9 mouse cellular contexts compared by ENCODE assay signal in genomic region chr19:11811688-11812365, GRCm38 (mm10). TPM values are rescaled to one million over a fixed set of nuclear protein-coding genes. Genes with fewer than 3 reads are reported as not detected.
DNase-seq lines count a peak whose midpoint lies in the region; ATAC-seq and TF ChIP-seq lines count a peak whose summit lies in the region.
"Had no signal": no experiment of that assay in that cellular context is flagged by ENCODE, and none has a peak within 500 bp of the region (broad histone marks: within the 10 kb centered on the region; RNA-seq: fewer than 3 reads in every experiment).

No protein-coding gene starts in this region.

- DNase-seq in R1 (ENCODE audit: low read depth, low spot score), result peak; percentile 78
- DNase-seq in embryo, embryonic 10 days (ENCODE audit: low spot score), result peak; percentile 72
- DNase-seq in liver, postnatal 0 days, result no peak
- DNase-seq in layer of hippocampus, postnatal 36 days, result no peak
- no peak for DNase-seq in left cerebral cortex, postnatal 14 days (ENCODE audit: low spot score in 2 of 2)
- DNase-seq in lung, postnatal 25 days (ENCODE audit: low spot score), result no peak
- no peak for DNase-seq in gastrocnemius, postnatal 36 days
- DNase-seq: layer of hippocampus, adult 9-11 months had no signal

- no peaks in the 10 kb centered on the region for H3K9me3 ChIP-seq in hindbrain, embryonic 16.5 days (ENCODE audit: control insufficient read depth, low read length)
- H3K9me3 ChIP-seq in liver, postnatal 0 days (ENCODE audit: low read length), result no peaks in the 10 kb centered on the region

- H3K27ac ChIP-seq in hindbrain, embryonic 16.5 days (ENCODE audit: low read depth, low read length), result no peak overlapping the region; the same call in 1 of the 2 replicates
- H3K27ac ChIP-seq in liver, postnatal 0 days (ENCODE audit: low read depth), result no peak overlapping the region

- H3K27me3 ChIP-seq in hindbrain, embryonic 16.5 days (replicated peaks; ENCODE audit: control insufficient read depth, insufficient read depth, low read length), result no peaks in the 10 kb centered on the region
- H3K27me3 ChIP-seq in liver, postnatal 0 days (ENCODE audit: insufficient read depth, low read length), result 0 out of 2 replicates have a peak, but pooled peaks cover 4% of the 10 kb centered on the region

- H3K36me3 ChIP-seq in hindbrain, embryonic 16.5 days (ENCODE audit: control insufficient read depth, insufficient read depth, low read length), result no peaks in the 10 kb centered on the region
- no peaks in the 10 kb centered on the region for H3K36me3 ChIP-seq in liver, postnatal 0 days (replicated peaks; ENCODE audit: insufficient read depth, low read length)

- H3K4me3 ChIP-seq in hindbrain, embryonic 16.5 days (ENCODE audit: low read length), result no peak overlapping the region
- H3K4me3 ChIP-seq in liver, postnatal 0 days (ENCODE audit: low read depth, low read length), result no peak overlapping the region

- no peak overlapping the region for H3K4me2 ChIP-seq in hindbrain, embryonic 16.5 days (ENCODE audit: low read length)
- no peak overlapping the region for H3K4me2 ChIP-seq in liver, postnatal 0 days (ENCODE audit: low read depth, low read length)

- intact Hi-C loops in left cerebral cortex, postnatal 14 days (cut with DNase I), result no loop called here
- intact Hi-C loops in gastrocnemius, postnatal 36 days (cut with DNase I), result no loop called here

- WGBS in hindbrain, embryonic 16.5 days, result 42% methylated on average over 5 of the region's 5 CpGs
- 37% methylated on average over 5 of the region's 5 CpGs for WGBS in liver, postnatal 0 days (ENCODE audit: insufficient replicate concordance)

- ATAC-seq in hindbrain, embryonic 16.5 days, result peak; percentile 95
- ATAC-seq in liver, postnatal 0 days, result peak; percentile 36; the same call in 1 of the 2 replicates

- TF ChIP-seq EP300 in liver, postnatal 0 days (IDR thresholded peaks at IDR 0.05; ENCODE audit: low read depth), result no peak

- no peak for TF ChIP-seq CTCF in liver, postnatal 0 days (IDR thresholded peaks at IDR 0.05; ENCODE audit: low read depth)

- peaks cover 7% of the 10 kb centered on the region for H3K4me1 ChIP-seq in hindbrain, embryonic 16.5 days (ENCODE audit: control insufficient read depth, insufficient read depth, low read depth, low read length)
- peaks cover 7% of the 10 kb centered on the region for H3K4me1 ChIP-seq in liver, postnatal 0 days (ENCODE audit: insufficient read depth)

- no peak overlapping the region for H3K9ac ChIP-seq in hindbrain, embryonic 16.5 days (ENCODE audit: low read depth, low read length)
- H3K9ac ChIP-seq in liver, postnatal 0 days (replicated peaks), result no peak overlapping the region

RNA-seq across cellular contexts. Expression of gene Stx3, which starts 7.4 kb away (rescaled TPM):
- polyA plus RNA-seq in hindbrain, embryonic 16.5 days (2015; fragmentation: Nextera tagmentation; extraction: Ambion mirVana), result 20.1 and 21.1 TPM in 2 replicates
- polyA plus RNA-seq in liver, postnatal 0 days (2015; fragmentation: Nextera tagmentation; extraction: Ambion mirVana), result 3.2 and 3.7 TPM in 2 replicates
- total RNA-seq in layer of hippocampus, postnatal 36 days (2021), result 10 to 100 TPM; 28.2 to 36.3 TPM
- total RNA-seq in left cerebral cortex, postnatal 14 days (2021), result 10 to 100 TPM; 18.0 to 20.0 TPM
- total RNA-seq in gastrocnemius, postnatal 36 days (2021), result 1 to 10 TPM; 1.4 to 2.7 TPM

RNA-seq across cellular contexts. Expression of gene Olfr1417, which starts 27.2 kb away (rescaled TPM):
- 0.11 and 0.33 TPM in 2 replicates for polyA plus RNA-seq in hindbrain, embryonic 16.5 days (2015; fragmentation: Nextera tagmentation; extraction: Ambion mirVana)
- polyA plus RNA-seq in liver, postnatal 0 days (2015; fragmentation: Nextera tagmentation; extraction: Ambion mirVana), result not detected in 2 replicates
- not detected for total RNA-seq in layer of hippocampus, postnatal 36 days (2021)
- not detected for total RNA-seq in left cerebral cortex, postnatal 14 days (2021)
- not detected for total RNA-seq in gastrocnemius, postnatal 36 days (2021)

RNA-seq across cellular contexts. Expression of gene Mrpl16, which starts 41.6 kb away (rescaled TPM):
- polyA plus RNA-seq in hindbrain, embryonic 16.5 days (2015; fragmentation: Nextera tagmentation; extraction: Ambion mirVana), result 46.2 and 49.1 TPM in 2 replicates
- polyA plus RNA-seq in liver, postnatal 0 days (2015; fragmentation: Nextera tagmentation; extraction: Ambion mirVana), result 35.7 and 38.2 TPM in 2 replicates
- total RNA-seq in layer of hippocampus, postnatal 36 days (2021), result 10 to 100 TPM; 33.4 to 34.5 TPM
- total RNA-seq in left cerebral cortex, postnatal 14 days (2021), result 10 to 100 TPM; 40.1 to 43.7 TPM
- total RNA-seq in gastrocnemius, postnatal 36 days (2021), result 10 to 100 TPM; 53.3 to 55.3 TPM

RNA-seq across cellular contexts. Expression of gene Olfr1418, which starts 49.0 kb away (rescaled TPM):
- polyA plus RNA-seq in hindbrain, embryonic 16.5 days (2015; fragmentation: Nextera tagmentation; extraction: Ambion mirVana), result not detected in 2 replicates
- not detected in 2 replicates for polyA plus RNA-seq in liver, postnatal 0 days (2015; fragmentation: Nextera tagmentation; extraction: Ambion mirVana)
- not detected for total RNA-seq in layer of hippocampus, postnatal 36 days (2021)
- not detected for total RNA-seq in left cerebral cortex, postnatal 14 days (2021)
- total RNA-seq in gastrocnemius, postnatal 36 days (2021), result not detected

Comparison
In these comparisons a context has a peak if more than half of its experiments do, and no peak if none do; other contexts are left out.
1. DNase-seq: peak in R1 (single experiment) and embryo, embryonic 10 days (single experiment); none in liver, postnatal 0 days (single experiment), layer of hippocampus, postnatal 36 days (0 of 2), left cerebral cortex, postnatal 14 days (0 of 2), lung, postnatal 25 days (single experiment) and gastrocnemius, postnatal 36 days (0 of 2).
2. RNA of gene Stx3, which starts 7.4 kb away (total RNA-seq): 28.2 to 36.3 TPM in layer of hippocampus, postnatal 36 days and 18.0 to 20.0 TPM in left cerebral cortex, postnatal 14 days; 1.4 to 2.7 TPM in gastrocnemius, postnatal 36 days; every median in the first group is over 4 times any median in the second.